Mouse (Mus musculus) brain, embryonic 14.5 days (tissue): ENCODE results near the gene Vipr1. TPM values are rescaled to one million over a fixed set of nuclear protein-coding genes. Genes with fewer than 3 reads are reported as not detected.

ENCODE experiments used
- DNase-seq: peaks from one replicate; pipeline ENCODE4 v3.0.0-alpha.2; 2011; ENCODE audit warnings: low read depth
- CTCF ChIP-seq: fragments of 200-500 bp; IDR thresholded peaks from 2 replicates; pipeline ENCODE4 v1.5.1; 2012; ENCODE audit warnings: inconsistent platforms, mild to moderate bottlenecking, moderate library complexity, borderline replicate concordance; ENCODE audit not compliant: insufficient read depth, insufficient read length; ENCODE audit errors: extremely low read depth
- POLR2A ChIP-seq: fragments of 200-500 bp; IDR thresholded peaks from 2 replicates; pipeline ENCODE4 v1.6.1; 2012; ENCODE audit warnings: mild to moderate bottlenecking, inconsistent platforms, borderline replicate concordance; ENCODE audit not compliant: poor library complexity, insufficient read depth, insufficient read length, severe bottlenecking; ENCODE audit errors: extremely low read depth
- polyA plus RNA-seq: library from polyadenylated mRNA; depleted of rRNA; stranded (reverse); fragments of >200 nt; gene quantifications from 2 replicates; pipeline ENCODE4 v1.2.3, GENCODE M21; 2012

The Vipr1 gene
- polyA plus RNA-seq, 1 experiment, result 0.38 TPM

DNA sequence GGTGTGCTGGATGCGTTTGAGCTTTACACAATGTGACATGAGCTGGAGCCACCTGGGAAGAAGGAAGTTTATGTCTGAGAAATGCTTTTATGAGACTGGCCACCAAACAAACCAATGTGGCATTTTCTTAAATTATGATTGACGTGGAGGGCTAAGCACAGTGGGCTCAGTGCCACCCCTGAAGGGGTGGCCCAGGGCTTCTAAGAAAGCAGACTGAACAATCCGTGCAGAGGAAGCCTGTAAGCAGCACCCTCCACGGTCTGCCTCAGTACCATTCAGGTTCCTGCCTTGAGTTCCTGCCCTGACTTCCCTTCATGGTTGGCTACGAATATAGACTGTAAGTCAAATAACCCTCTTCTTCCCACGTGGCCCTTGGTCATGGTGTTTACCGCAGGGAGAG, 48.2 kb downstream of the Vipr1 start:
- DNase-seq, result no peak
- TF ChIP-seq CTCF, result no peak
- TF ChIP-seq POLR2A, result no peak

DNA sequence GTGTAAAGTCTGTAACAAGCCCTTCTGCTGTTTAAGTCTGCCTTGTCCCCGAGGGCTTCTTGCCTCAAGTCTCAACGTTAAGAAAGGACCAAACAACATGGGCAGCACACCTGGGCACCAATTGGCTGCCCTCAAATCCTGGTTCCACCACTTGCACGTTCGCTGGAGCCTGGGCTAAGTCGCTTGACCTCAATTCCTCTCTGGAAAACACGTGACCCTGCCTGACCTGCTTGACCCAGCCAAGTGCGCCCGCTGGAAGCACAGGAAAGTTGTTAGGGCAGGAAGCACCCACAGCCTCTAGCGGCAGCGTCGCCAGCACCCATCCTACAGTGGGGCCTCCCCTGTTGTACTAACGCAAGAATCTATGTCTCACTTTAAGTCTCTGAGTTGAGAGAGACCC, 52.2 kb downstream of the Vipr1 start:
- TF ChIP-seq POLR2A (no peak), CTCF (no peak)
- no peak for DNase-seq

DNA sequence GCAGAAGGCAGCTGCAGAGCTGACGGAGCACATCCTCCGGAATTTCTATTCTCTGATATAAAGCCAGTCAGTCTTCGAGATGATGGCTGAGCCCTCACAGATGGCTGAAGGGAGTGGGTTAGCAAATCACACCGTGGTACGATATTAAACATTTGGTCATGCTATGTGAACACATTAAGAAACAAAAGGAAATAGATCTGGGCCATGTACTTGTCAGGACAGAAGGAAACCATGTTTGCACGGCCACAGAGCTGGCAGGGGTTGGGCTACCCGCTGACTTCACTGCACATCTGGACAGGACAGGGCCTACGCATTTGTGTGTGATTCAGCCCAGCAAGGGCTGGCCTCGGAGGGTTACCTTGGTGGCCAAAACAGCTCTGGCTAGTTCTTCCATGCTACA, 54.1 kb downstream of the Vipr1 start:
- DNase-seq, result no peak
- no peak for TF ChIP-seq CTCF
- TF ChIP-seq POLR2A, result no peak

DNA sequence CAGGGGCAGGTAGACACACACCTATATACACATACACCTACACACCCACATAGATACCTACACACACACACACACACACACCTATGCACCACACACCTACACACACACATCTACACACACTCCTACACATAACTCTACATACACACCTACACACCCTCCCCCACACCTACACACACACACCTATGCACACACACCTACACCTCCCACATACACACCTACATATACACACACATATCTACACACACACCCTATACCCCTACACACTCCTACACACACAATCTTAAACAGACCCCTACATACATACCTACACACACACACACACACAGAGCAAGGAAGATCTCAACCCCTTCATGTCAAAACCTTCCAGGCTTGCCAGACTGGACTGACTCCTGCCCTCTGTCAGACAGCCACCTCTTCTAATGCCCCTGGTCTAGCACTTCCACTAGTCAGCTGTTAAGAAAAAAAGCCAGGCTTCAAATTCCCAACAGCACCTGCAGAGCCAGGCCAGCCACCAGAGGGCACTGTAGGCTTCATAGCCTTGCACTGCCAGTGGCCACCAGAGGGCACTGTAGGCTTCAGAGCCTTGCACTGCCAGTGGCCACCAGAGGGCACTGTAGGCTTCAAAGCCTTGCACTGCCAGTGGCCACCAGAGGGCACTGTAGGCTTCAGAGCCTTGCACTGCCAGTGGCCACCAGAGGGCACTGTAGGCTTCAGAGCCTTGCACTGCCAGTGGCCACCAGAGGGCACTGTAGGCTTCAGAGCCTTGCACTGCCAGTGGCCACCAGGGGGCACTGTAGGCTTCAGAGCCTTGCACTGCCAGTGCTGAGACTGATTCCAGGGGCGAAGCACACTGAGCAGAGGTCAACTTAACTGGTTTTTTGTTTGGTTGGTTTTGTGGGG, 54.9 kb downstream of the Vipr1 start:
- TF ChIP-seq POLR2A (no peak), CTCF (peak; percentile 63)
- DNase-seq, result peak; percentile 17

DNA sequence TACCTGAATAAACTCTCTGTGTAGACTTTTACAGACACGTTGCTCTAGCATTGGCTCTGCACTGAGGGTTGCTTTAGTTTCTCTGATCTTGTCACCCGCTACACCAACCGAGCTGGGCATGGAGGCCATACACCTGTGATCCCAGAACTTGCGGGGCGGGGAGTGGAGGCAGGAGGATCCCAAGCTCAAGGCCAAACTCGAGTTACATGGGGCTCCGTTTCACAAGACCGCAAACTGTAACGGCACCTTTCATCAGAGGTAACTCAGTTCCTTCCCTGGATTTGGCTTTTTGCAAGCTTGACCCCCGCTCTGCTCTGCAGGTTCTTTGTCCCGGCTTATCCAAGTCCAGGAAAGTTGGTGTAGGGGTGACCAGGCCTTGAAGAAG, 61.7 kb downstream of the Vipr1 start:
- no peak for DNase-seq
- TF ChIP-seq POLR2A, result no peak
- TF ChIP-seq CTCF, result no peak

DNA sequence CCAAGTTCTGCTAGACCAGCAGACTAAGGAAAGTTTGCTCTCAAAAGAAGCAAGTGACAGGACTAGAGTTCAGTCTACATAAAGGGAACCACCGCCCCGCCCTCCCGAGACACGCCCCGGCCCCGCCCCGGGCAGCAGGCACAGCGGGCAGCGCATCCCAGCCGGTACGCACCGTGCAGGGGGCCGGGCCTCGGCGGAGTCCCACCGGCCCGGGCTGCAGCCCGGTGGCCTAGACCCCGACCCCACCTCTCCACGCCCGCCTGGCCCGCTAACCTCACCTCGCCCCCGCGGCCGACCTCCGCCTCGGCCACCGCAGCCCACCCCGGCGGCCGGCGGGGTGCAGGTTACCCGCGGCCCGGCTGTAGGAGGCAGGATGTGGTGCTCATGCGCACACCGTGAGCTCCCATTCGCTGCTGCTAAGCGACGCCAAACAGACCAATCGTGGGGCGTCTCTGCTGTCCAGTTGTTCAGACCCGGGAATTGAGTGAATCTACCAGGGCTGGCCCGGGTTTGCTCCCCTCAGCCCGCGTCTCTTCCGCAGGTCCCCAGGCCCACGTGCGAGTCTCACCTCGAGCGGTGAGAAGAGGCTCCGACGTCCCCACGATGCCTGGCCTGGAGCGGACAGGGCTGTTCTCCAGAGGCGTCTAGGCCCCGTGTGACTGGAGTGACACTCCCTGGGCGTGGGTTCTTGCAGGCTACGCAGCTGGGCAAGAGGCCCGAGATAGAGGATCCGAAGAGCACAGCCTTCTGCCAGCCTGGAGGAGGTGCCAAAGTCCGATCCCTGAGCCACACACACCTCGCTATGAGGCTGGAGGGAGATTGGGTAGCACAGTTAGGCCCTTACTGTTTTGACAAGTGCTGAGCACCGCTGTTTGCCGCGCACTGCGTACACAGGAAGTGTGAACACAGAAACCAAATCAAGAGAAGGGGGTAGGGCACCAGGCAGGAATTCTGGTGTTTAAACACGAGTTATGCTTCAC, 62.4 kb downstream of the Vipr1 start, which contains the start of gene Sec22c:
Gene Sec22c (minus strand): TSS at position 845 of the 980 bp plus-strand sequence.
- peak; percentile 97 for DNase-seq
- TF ChIP-seq POLR2A (peak; percentile 74; the same call in 1 of the 2 replicates), CTCF (no peak)

DNA sequence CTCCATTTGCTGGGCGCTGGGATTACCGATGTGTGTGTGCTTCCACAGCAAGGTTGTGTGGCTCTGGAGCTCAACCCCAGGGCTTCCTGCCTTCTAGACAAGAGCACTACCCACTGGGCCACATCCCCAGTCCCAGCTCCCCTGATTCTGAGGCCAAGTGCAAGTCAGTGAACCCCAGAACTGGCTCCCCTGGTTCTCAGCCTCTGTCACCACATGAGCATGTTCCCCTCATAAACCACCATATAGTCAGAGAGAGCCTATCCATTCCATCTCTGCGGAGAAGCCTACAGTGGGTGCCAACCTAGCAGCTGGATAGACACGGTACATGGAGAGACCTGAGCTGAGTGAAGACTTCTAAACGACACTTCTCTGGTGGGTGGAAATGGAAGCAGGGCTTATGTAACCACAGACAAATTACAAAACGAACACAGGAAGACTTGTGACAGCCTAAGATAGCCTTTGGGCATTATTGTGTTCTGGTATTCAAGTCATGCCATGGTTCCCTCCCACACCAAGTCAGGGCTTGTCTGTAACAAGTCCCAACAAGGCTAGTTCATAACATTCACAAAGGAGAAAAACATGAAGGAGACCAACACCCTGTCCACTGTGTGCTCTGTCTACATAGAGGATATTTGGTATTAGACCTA, 63.6 kb downstream of the Vipr1 start:
- no peak for DNase-seq

DNA sequence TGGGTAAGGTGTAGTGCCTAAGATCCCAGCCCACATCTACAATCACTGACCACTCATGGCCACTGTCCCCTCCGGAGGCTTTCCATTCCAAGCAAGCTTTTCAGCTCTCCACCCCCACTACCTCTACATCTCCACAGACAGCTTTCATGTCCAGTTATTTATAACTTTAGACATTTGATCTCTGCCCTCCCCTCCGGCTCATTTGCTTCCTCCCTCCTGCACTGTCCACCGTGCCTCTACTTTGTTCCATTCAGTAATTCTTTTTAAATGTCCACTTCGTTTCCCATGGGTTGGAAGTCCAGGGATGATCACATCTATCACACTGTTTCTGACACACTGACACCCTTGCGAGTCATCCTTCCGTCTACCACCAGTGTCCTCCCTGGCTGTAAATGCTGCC, 65.3 kb downstream of the Vipr1 start:
- no peak for DNase-seq
- TF ChIP-seq CTCF, result no peak
- TF ChIP-seq POLR2A, result no peak

More for the DNA sequence above, 63.6 kb downstream of the Vipr1 start:
- no peak for TF ChIP-seq POLR2A
- TF ChIP-seq CTCF, result no peak

DNA sequence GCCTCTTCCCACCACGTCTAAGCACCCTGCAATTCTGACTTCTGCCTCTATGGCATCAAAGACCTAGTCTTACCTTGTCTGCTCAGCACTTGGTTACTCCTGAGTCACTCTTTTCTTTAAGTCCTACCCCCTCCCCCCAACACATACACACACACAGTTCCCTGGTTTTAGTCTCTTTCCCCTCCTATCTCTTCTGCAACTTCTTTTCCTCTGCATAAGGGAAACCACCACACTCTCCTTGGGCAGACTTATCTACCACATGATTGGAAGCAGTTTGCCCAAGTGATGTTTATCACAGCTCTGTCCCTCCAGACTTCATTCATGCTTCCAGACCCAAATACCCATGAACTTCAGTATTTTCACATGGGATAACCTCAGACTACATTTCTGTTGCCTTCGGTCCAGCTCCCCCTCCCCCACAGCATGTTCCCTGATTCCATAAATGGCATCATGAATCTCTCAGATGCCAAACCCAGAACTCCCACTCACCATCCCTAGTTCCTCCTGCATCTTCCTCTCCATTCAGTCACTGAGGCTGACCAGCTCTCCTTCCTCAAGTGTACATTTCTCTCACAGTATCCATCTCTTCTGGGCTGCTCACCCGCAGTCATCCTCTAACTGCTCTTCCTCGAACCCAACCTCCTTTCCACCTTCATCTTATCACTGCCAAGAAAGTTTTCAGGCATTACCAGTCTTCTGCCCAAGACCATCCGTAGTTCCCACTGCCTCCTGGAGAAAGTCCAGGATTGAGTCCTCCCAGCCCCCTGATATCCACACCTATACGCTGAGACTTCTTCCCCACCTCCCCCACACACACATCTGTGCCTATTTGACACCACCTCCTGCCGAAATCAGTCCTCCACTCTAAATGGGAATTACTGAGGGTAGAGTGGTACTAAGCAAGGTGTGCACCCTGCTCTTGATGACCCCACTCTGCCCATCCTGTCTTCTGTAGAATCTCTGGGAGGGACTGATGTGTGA, 66.3 kb downstream of the Vipr1 start:
- TF ChIP-seq POLR2A (no peak), CTCF (no peak)
- no peak for DNase-seq
